Mouse (Mus musculus) forebrain, embryonic 12.5 days (tissue): ENCODE measurements around the gene Mgst2. TPM values are rescaled to one million over a fixed set of nuclear protein-coding genes. Genes with fewer than 3 reads are reported as not detected.

ENCODE experiments used
- ATAC-seq: fragments of 200-750 bp; cut with Nextera tagmentation; 2 replicates; pipeline ENCODE4 v1.8.0; 2017; ENCODE audit warnings: moderate TSS enrichment; ENCODE audit not compliant: low FRiP score
- H3K27ac ChIP-seq: fragments of 300-500 bp; sonication (generic); 2 replicates; pipeline ENCODE4 v1.5.1; 2016; ENCODE audit warnings: mild to moderate bottlenecking
- H3K27me3 ChIP-seq: fragments of 300-500 bp; sonication (generic); 2 replicates; pipeline ENCODE4 v1.6.1; 2016; ENCODE audit warnings: mild to moderate bottlenecking
- H3K36me3 ChIP-seq: fragments of 300-500 bp; sonication (generic); replicated peaks from 2 replicates; pipeline ENCODE4 v1.6.1; 2016; ENCODE audit warnings: mild to moderate bottlenecking
- H3K4me1 ChIP-seq: fragments of 300-500 bp; sonication (generic); 2 replicates; pipeline ENCODE4 v1.6.1; 2016
- H3K4me2 ChIP-seq: fragments of 300-500 bp; sonication (generic); 2 replicates; pipeline ENCODE4 v1.6.1; 2016; ENCODE audit warnings: mild to moderate bottlenecking, moderate library complexity
- H3K4me3 ChIP-seq: fragments of 300-500 bp; sonication (generic); replicated peaks from 2 replicates; pipeline ENCODE4 v1.5.1; 2016; ENCODE audit warnings: mild to moderate bottlenecking
- H3K9ac ChIP-seq: fragments of 300-500 bp; sonication (generic); 2 replicates; pipeline ENCODE4 v1.6.1; 2016; ENCODE audit warnings: mild to moderate bottlenecking
- H3K9me3 ChIP-seq: fragments of 300-500 bp; sonication (generic); 2 replicates; pipeline ENCODE4 v1.6.1; 2016
- WGBS: fragments of 180-500 bp; shearing (Covaris S2); methylation state at CpG from one replicate; pipeline ENCODE4 v1.1.7; 2016; 5-methylcytosine and 5-hydroxymethylcytosine counted together
- polyA plus RNA-seq: library from polyadenylated mRNA; unstranded; fragments of >200 nt; fragmentation: Nextera tagmentation; extraction: Ambion mirVana; gene quantifications from 2 replicates; pipeline ENCODE4 v1.2.1, GENCODE M21; 2016

Gene Mgst2
- polyA plus RNA-seq, 1 experiment from 2014 or later = not detected

DNA sequence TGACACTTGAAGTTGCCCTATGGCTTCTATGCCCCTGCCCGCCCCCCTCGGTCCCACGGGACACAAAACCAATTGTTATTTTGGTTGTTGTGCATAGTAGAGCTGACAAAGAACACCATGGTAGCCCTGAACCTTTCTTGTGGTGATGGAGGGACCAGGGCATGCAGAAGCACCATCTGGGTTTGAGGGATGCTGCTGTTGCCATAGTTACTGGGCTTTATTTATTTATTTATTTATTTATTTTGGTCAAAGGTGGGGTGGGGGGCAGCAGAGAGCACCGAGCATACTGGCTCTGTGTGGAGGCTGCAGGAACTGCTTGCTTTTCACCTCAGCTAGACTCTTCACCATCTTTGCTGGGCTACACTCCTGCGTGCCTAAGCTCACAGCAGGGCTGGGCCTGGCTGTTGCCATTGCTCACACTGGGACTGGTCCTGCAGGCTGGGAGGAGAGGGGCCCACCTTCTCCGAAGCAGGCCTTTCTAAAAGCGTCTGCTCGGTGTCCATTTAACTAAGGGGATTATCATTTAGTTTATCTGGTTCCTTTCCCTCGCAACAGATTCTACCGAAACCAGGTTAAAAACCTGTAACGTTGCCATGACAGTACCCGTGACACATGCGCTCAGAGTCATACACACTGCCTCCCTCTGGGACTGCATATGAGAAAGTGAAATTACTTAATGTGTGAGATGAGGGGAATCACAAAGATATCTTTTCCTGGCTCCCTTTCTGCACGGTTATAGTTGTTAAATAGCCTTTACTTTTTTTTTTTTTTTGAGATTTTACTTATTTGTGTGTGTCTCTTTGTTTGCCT lies 69.2 kb downstream of the Mgst2 start:
- peak overlapping the region; percentile 50 for H3K27ac ChIP-seq
- H3K4me1 ChIP-seq = peaks cover 29% of the 10 kb centered on the region
- peak; percentile 34 for ATAC-seq
- H3K36me3 ChIP-seq = no peaks in the 10 kb centered on the region
- H3K9ac ChIP-seq = no peak overlapping the region
- 44% methylated on average over 14 of the region's 14 CpGs for WGBS
- no peaks in the 10 kb centered on the region for H3K9me3 ChIP-seq
- H3K27me3 ChIP-seq = no peaks in the 10 kb centered on the region
- no peak overlapping the region for H3K4me2 ChIP-seq
- no peak overlapping the region for H3K4me3 ChIP-seq

DNA sequence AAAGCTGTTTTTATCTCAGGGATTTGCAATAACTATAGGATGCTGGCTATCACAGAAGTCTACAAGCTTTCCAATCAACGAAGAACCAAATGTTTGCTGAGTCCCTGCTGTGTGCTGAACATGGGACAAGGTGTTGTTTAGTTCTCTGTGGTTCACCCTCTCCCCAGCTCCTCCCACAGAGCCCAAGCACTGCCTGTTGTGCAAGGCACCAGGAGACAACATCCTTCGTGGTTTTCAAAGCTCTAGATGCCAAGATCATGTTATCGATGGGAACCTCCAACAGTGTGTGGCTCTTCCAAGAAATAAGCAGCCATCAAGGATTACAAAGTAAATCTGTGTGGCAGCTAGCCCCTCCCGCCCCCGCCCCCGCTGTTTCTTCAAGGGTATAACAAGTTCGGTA lies 70.5 kb downstream of the Mgst2 start:
- Histone ChIP-seq H3K36me3 (no peaks in the 10 kb centered on the region), H3K4me1 (peaks cover 29% of the 10 kb centered on the region), H3K4me3 (no peak overlapping the region), H3K9me3 (no peaks in the 10 kb centered on the region), H3K27me3 (no peaks in the 10 kb centered on the region), H3K9ac (no peak overlapping the region), H3K27ac (no peak overlapping the region), H3K4me2 (no peak overlapping the region)
- ATAC-seq = no peak
- 92% methylated on average over 7 of the region's 7 CpGs for WGBS

DNA sequence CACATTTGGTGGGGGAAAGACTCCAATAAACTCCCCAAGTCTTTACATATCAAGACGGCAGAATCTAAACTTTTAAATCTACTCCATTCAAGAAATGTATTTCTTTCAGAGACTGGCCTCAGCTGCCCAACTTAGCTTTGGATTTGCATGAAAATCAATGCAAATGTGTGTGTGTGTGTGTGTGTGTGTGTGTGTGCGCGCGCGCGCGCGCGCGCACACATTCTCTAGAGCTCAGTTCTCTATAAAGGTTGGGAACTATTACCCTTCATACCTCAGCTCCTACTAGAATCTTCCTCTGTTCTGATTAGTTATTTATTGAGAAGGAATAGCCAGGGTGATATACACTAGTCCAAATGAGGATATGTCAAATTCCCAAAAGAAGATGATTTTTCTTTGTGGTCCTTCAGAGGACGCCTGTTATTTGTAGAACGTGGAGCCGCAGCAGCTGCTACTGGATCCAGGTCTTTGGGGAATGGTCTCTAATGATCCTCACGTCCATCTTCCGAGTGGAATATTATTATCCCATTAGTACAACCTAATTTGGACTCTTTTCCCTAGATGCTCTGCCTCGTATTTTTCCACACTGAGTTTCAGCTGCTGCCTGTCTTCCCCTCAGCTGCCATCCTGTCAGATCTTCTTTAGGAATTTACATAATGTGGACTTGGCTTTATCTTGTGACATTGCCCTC lies 71.9 kb downstream of the Mgst2 start:
- WGBS = 85% methylated on average over 16 of the region's 16 CpGs
- H3K36me3 ChIP-seq = no peaks in the 10 kb centered on the region
- no peaks in the 10 kb centered on the region for H3K9me3 ChIP-seq
- no peak overlapping the region for H3K9ac ChIP-seq
- H3K27ac ChIP-seq = no peak overlapping the region
- ATAC-seq = peak; percentile 15; the same call in 1 of the 2 replicates
- H3K27me3 ChIP-seq = no peaks in the 10 kb centered on the region
- no peak overlapping the region for H3K4me2 ChIP-seq
- peaks cover 29% of the 10 kb centered on the region for H3K4me1 ChIP-seq
- no peak overlapping the region for H3K4me3 ChIP-seq

Other genes with a start within 250 kb of the Mgst2 start
- gene Naa15, start 245.2 kb upstream of the Mgst2 start, polyA plus RNA-seq = 71.9 and 75.9 TPM in 2 replicates
- gene Rab33b, start 176.4 kb upstream of the Mgst2 start, polyA plus RNA-seq = 19.2 and 20.0 TPM in 2 replicates
- gene Setd7, start 99.5 kb upstream of the Mgst2 start, polyA plus RNA-seq = 4.4 and 5.5 TPM in 2 replicates